Mouse (Mus musculus) large intestine, adult 2 months (tissue): ENCODE results near the gene Gabrg2. TPM values are rescaled to one million over a fixed set of nuclear protein-coding genes. Genes with fewer than 3 reads are reported as not detected.

ENCODE experiments used
- DNase-seq: peaks from one replicate; pipeline ENCODE4 v3.0.0-alpha.2; 2012; ENCODE audit warnings: low read depth, low spot score
- WGBS: fragments of 180-500 bp; shearing (Covaris S2); methylation state at CpG from one replicate; pipeline ENCODE4 v1.1.7; 2018; 5-methylcytosine and 5-hydroxymethylcytosine counted together
- polyA plus RNA-seq: library from polyadenylated mRNA; depleted of rRNA; stranded (reverse); fragments of >200 nt; gene quantifications from 2 replicates; pipeline ENCODE4 v1.2.3, GENCODE M21; 2012; rRNA removed

Gabrg2 gene
- polyA plus RNA-seq = 0.04 and 0.08 TPM in 2 replicates

DNA sequence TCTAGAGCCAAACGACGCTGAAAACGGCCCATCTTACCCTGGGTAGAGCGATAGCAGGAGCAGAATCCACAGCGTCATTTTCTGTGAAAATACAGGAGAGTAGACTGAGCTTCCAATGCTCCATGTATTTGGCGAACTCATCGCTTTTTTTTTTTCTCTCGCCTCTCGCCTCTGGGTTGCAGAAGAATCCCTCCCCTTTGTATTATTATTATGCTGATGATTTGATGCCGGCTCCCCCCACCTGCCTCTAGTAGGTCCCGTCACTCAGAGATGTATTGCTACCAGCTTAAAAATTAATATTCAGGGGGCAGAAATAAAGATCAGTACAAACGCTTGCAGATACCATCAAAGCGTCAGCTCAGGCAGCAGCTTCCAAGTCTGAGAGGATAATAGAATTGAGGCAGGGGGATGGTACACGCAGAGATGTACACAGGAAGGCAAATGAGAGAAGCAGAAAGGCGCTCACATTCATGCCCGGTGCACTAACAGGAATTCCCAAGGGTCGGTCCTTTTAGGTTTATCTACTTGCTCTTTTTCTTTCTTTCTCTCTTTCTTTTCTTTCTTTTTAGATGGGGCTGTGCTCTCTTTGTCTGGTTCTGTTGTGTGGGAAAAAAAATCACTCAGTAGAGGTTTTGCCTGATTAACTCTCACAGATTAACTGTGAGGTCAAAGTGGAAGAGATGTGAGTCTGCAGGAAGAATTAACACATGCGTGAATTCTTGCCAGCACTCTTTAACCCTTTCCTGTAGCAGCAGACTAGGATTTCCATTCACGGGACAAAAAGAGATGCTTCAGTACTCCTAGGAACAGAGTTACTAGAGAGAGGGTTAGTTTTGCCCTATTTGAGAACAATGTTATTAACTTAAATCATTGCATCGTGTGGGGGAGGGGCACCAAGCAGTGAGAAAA lies at the start of gene Gabrg2:
Gene Gabrg2, minus strand, starts transcription at position 668 of the 909 bp plus-strand sequence.
- no peak for DNase-seq
- WGBS = 22% methylated on average over 20 of the region's 20 CpGs

DNA sequence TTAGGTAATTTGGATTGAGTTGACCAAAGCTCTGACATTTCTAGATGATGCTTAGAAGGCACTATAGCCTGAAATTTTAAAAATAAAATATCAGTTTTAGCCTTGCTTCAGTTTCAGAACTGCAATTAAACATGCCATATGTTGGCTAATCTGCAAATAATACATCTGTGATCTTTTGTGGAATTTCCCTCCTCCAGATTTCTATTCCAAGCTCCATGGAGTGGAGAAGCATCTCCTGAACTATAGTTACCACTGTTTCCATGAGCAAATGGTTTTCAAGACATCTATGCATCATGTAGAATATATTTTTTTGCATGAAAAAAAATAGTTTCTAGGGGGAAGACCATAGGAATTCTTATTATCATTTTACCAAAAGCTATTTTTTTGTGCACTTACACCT lies 47.5 kb upstream of the Gabrg2 start:
- DNase-seq = no peak

- no peak for DNase-seq
- WGBS = 4% methylated on average over 7 of the region's 7 CpGs
These were observed 1.2 kb downstream of the Gabrg2 start for GRCm38 (mm10) chr11:41999468-41999881.

DNA sequence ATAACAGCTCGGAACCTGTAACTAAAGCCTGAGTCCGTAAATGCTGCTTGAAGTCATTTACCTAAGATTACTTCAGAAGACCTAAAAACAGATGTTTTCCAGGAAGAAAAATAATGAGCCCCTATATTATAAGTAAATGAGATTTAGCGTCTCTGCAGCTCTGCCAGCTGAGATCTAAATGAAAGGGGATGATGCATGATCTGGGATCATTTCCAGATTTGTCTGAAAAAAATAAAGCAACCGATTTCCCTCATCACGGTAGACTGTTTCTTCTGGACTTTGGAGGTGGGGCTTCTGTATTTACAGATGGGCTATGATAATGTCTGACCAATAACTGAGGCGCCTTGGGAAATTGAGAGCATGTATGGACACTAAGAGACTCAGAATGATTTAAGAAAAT lies 20.5 kb downstream of the Gabrg2 start:
- WGBS = 67% methylated on average over 6 of the region's 6 CpGs
- DNase-seq = no peak

DNA sequence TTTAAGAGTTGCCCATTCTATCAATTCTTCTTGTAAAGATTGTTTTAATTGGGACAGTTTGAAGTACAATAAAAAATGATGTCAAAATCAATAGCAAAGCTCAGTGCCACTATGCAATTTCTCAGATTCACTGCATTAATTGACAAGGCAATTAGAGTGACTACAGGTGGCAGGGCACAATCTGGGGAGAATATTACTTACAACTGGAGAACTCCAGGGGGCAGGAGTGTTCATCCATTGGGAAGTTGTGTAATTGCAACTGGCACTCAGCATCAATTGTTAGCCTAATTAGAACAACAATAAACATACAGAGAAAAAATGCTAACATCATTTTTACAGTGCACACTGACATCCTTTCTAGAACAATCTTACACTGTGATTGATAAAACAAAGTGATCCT lies 32.1 kb downstream of the Gabrg2 start:
- DNase-seq = no peak

GRCm38 (mm10) chr11:41962706-41963105 lies 38.0 kb downstream of the Gabrg2 start:
- 81% methylated on average over 8 of the region's 8 CpGs for WGBS
- no peak for DNase-seq

- 80% methylated on average over 2 of the region's 2 CpGs for WGBS
- DNase-seq = no peak
These were observed 47.1 kb downstream of the Gabrg2 start for GRCm38 (mm10) chr11:41953550-41953949.

DNA sequence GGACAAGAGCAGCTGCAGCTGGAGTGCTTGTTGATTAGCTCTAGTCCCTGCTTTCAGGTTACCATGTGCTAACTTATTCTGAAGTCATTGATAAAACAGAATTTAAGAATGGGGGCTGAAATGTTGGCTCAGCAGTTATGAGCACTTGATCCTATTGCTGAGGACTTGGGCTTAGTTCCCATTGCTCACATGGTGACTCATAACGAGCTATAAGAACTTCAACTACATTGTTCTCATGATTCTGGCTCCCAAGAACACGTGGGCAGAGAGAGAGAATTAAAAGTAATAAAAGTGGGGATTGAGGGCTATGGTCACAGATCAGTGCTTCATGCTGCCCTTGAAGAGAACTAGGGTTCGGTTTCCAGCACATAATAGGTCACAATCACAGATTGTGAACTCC lies 48.8 kb downstream of the Gabrg2 start:
- DNase-seq = no peak
- WGBS = 35% methylated on average over 3 of the region's 3 CpGs

- 84% methylated on average over 5 of the region's 5 CpGs for WGBS
- no peak for DNase-seq
These were observed 55.2 kb downstream of the Gabrg2 start for GRCm38 (mm10) chr11:41945471-41945870.

DNA sequence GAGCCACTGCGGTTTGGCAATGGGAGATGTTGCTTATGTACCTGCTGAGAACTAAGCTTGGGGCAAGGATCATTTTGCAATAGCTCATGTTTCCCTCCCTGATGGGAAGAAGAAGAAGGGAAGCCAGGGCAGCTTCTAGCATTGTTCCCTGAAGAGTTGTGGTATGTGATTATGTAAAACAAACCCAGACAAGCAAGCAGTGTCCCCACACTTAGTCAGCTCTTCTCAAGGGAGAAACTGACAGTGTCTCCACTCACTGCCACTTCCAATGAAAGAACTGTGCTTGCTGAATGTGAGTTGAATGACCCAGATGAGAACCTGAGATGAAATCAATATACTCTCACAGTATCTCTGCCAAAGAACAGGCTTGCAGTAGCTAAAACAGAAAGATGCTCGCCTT lies 62.7 kb downstream of the Gabrg2 start:
- DNase-seq = no peak
- 65% methylated on average over 2 of the region's 2 CpGs for WGBS

DNA sequence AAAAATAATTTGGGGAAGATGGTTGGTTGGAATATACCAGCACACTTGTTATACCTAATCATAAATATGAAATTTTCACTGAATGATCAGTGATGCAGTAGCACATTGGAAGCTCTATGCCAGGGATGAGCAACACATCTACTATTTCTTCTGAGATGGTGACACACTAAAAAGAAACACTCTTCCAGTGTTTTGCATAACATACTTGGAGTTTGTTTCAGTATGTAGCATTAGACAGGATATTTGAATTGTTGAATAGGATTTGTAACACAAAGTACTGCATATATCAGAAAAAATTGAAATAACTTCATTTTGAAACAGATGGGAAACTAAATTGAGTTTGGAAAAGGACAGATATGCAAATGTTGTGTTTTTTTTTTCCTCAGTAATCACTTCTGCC lies 81.8 kb downstream of the Gabrg2 start:
- no peak for DNase-seq

DNA sequence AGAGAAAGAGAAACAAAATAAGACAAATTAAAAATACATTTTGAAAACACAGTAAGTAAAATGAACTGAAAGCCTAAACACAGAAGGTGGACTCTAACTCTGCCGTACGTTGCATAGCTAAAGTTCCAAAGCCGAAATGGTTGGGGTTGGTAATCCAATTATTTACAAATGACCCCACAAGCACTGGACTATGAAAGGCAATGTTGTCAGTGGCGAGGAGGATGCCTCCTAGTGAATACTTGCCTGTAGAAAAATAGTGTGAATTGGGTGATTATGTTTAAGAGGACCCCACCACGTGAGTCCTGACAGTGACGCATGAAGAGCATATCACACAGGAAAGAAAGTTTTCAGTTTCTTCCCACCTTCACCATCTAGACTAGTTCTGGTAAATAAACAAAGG lies 86.6 kb downstream of the Gabrg2 start:
- WGBS = 72% methylated on average over 6 of the region's 6 CpGs
- no peak for DNase-seq

GRCm38 (mm10) chr11:41903661-41904060 lies 97.0 kb downstream of the Gabrg2 start:
- no peak for DNase-seq

More at GRCm38 (mm10) chr11:41903661-41904060, 97.0 kb downstream of the Gabrg2 start:
- WGBS = 77% methylated on average over 2 of the region's 2 CpGs

Other genes starting within 250 kb of the Gabrg2 start
- gene Gabra1, start 182.1 kb upstream of the Gabrg2 start, polyA plus RNA-seq = 0.02 and 0.10 TPM in 2 replicates